Mouse (Mus musculus) hindbrain, embryonic 14.5 days (tissue): Measurements from ENCODE around the gene Adra2a. TPM values are rescaled to one million over a fixed set of nuclear protein-coding genes. Genes with fewer than 3 reads are reported as not detected.

Experiments
- ATAC-seq: fragments of 200-750 bp; cut with Nextera tagmentation; 2 replicates; pipeline ENCODE4 v1.8.0; 2017; ENCODE audit warnings: moderate number of reproducible peaks, mild to moderate bottlenecking, moderate TSS enrichment, moderate library complexity; ENCODE audit not compliant: low FRiP score
- DNase-seq: peaks from one replicate; pipeline ENCODE4 v3.0.0-alpha.2; 2015; ENCODE audit warnings: low spot score
- H3K27ac ChIP-seq: fragments of 300-500 bp; sonication (generic); 2 replicates; pipeline ENCODE4 v1.5.1; 2014; ENCODE audit warnings: mild to moderate bottlenecking, moderate library complexity
- H3K27me3 ChIP-seq: fragments of 300-500 bp; sonication (generic); 2 replicates; pipeline ENCODE4 v1.6.1; 2014; ENCODE audit warnings: mild to moderate bottlenecking, low read length, mixed read lengths; ENCODE audit not compliant: control insufficient read depth, insufficient read depth
- H3K36me3 ChIP-seq: fragments of 300-500 bp; sonication (generic); replicated peaks from 2 replicates; pipeline ENCODE4 v1.6.1; 2014; ENCODE audit not compliant: control insufficient read depth, insufficient read depth
- H3K4me1 ChIP-seq: fragments of 300-500 bp; sonication (generic); replicated peaks from 2 replicates; pipeline ENCODE4 v1.6.1; 2014; ENCODE audit warnings: antibody characterized with exemption, low read length, mixed read lengths; ENCODE audit not compliant: control insufficient read depth, insufficient read depth
- H3K4me2 ChIP-seq: fragments of 300-500 bp; sonication (generic); replicated peaks from 2 replicates; pipeline ENCODE4 v1.6.1; 2014; ENCODE audit warnings: mild to moderate bottlenecking, moderate library complexity
- H3K4me3 ChIP-seq: fragments of 300-500 bp; sonication (generic); replicated peaks from 2 replicates; pipeline ENCODE4 v1.5.1; 2014; ENCODE audit warnings: mild to moderate bottlenecking, low read length
- H3K9ac ChIP-seq: fragments of 300-500 bp; sonication (generic); 2 replicates; pipeline ENCODE4 v1.6.1; 2014
- H3K9me3 ChIP-seq: fragments of 300-500 bp; sonication (generic); 2 replicates; pipeline ENCODE4 v1.6.1; 2016; ENCODE audit warnings: low read length; ENCODE audit not compliant: control insufficient read depth
- WGBS: fragments of 180-500 bp; shearing (Covaris S2); extraction: QIAGEN DNeasy Blood & Tissue Kit; methylation state at CpG from one replicate; pipeline ENCODE4 v1.1.7; 2014; 5-methylcytosine and 5-hydroxymethylcytosine counted together
- polyA plus RNA-seq: library from polyadenylated mRNA; unstranded; fragments of >200 nt; fragmentation: Nextera tagmentation; extraction: Ambion mirVana; gene quantifications from 2 replicates; pipeline ENCODE4 v1.2.1, GENCODE M21; 2014

The Adra2a gene
- polyA plus RNA-seq, 1 experiment from 2014 or later: 7.5 TPM

- Histone ChIP-seq H3K4me2 (no peak overlapping the region), H3K4me3 (no peak overlapping the region), H3K27ac (no peak overlapping the region), H3K4me1 (peaks cover 7% of the 10 kb centered on the region; the same call in 1 of the 2 replicates), H3K9ac (no peak overlapping the region), H3K27me3 (no peaks in the 10 kb centered on the region), H3K36me3 (no peaks in the 10 kb centered on the region), H3K9me3 (no peaks in the 10 kb centered on the region)
- ATAC-seq: no peak
- DNase-seq: no peak
- 91% methylated on average over 3 of the region's 3 CpGs for WGBS
Measured at GRCm38 (mm10) chr19:54098367-54098766, 54.4 kb downstream of the Adra2a start.

Other genes starting within 250 kb of the Adra2a start
- gene Pdcd4, start 151.9 kb upstream of the Adra2a start, polyA plus RNA-seq: 51.8 and 58.0 TPM in 2 replicates
- 75.3 and 83.0 TPM in 2 replicates for gene Shoc2, start 99.8 kb upstream of the Adra2a start, polyA plus RNA-seq
- gene Bbip1, start 99.5 kb upstream of the Adra2a start, polyA plus RNA-seq: 149 and 155 TPM in 2 replicates